Mouse (Mus musculus): Measurements from ENCODE around the gene Dffb.

DNA sequence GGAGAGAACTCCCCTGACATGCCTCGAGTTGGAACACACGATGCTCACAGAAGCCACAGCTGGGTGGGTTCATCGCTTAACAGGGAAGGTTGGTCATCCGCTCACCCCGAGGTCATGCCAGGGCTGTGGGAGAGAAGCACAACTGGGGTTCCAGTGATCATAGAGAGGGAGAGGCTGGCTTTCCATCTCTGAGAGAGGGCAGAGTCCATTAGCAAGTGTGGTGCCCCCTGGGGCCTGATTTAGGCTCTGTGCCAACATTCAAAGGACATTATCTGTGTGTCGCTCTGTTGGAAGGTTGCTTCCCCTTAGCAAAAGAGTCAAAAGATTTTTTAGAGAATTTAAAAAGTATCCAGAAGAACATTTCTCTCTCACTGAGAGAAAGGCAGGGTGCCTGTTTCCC lies 30.7 kb downstream of the Dffb start:
- TF ChIP-seq GATA1 (IDR thresholded peaks at IDR 0.05; ENCODE audit: borderline replicate concordance, low read length) (no peak), FLI1 (IDR thresholded peaks at IDR 0.05; ENCODE audit: low read length) (no peak)

Measured in megakaryocyte, embryonic 14.5 days (primary cell).